Mouse (Mus musculus) lung, postnatal 0 days (tissue): ENCODE measurements around the gene Ahcyl1.

ENCODE experiments used
- CTCF ChIP-seq: IDR thresholded peaks from 2 replicates; pipeline ENCODE4 v1.5.1; 2016; ENCODE audit warnings: antibody characterized with exemption, mild to moderate bottlenecking
- EP300 ChIP-seq: IDR thresholded peaks from 2 replicates; pipeline ENCODE4 v1.6.1; 2016; ENCODE audit warnings: antibody characterized with exemption, mild to moderate bottlenecking, control low read depth

DNA sequence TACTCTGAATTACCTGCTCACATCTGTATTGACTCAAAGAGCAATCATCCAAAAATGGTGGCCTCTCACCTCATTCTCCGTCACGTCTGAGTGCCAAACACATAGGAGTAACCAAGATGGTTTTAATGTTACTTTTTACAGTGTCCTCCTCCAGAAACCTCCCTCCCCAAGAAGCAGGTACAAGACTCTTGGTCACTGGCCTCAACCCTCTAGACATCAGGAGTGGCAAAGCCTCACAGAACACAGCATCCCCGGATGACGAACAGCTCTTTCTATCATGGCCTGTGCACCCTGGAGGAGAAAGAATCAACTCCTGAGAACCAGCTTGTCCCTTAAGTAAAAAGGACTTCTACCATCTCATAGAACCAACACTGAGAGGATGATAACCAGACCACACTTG lies 63.6 kb downstream of the Ahcyl1 start:
- TF ChIP-seq EP300, result no peak
- no peak for TF ChIP-seq CTCF
